Mouse (Mus musculus) lung, postnatal 10 days (tissue): Measurements from ENCODE around the gene Ndufb8.

ENCODE experiments used
- DNase-seq: peaks from one replicate; pipeline ENCODE4 v3.0.0; 2021

Gene Ndufb8

GRCm38 (mm10) chr19:44525551-44526205, 29.6 kb downstream of the Ndufb8 start:
- no peak for DNase-seq

GRCm38 (mm10) chr19:44519152-44519551, 36.1 kb downstream of the Ndufb8 start:
- DNase-seq: peak; percentile 78

DNA sequence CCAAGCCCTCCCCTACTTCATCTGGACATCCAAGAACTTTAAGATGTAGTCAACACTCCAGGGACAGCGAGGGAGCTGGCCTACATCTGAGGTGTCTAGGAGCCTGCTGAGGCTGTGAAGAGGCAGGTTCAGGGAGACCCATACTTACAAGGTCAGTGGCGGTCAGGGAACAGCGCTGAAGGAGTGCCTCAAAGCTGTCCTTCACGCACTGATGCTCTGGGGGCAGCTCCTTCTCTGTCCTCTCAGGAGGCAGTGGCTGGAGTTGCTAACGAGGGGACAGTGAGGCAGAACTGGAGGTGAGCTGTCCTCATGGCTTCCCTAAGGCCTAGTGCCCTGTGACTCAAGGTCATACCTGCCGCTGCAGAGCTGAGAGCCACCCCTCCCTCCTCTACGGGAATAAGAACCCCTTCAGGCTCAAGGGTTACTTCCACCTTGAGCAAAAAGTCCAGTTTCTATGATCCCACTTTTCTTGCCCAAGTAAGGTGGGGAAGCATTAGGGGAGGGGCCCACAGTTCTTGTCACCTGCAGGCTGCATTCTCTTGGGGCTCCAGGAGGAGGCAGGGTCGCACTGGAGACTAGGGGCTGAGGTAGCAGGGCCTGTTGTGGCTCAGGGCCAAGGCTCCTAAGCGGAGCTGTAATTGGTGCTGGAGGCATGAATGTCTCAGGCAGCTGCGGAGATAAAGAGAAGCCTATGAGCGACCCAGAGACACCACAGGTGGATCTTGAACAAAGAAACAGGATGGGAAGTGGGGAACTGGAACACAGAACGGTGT, 37.1 kb downstream of the Ndufb8 start:
- DNase-seq: peak; percentile 46

GRCm38 (mm10) chr19:44515769-44516168, 39.5 kb downstream of the Ndufb8 start:
- no peak for DNase-seq

DNA sequence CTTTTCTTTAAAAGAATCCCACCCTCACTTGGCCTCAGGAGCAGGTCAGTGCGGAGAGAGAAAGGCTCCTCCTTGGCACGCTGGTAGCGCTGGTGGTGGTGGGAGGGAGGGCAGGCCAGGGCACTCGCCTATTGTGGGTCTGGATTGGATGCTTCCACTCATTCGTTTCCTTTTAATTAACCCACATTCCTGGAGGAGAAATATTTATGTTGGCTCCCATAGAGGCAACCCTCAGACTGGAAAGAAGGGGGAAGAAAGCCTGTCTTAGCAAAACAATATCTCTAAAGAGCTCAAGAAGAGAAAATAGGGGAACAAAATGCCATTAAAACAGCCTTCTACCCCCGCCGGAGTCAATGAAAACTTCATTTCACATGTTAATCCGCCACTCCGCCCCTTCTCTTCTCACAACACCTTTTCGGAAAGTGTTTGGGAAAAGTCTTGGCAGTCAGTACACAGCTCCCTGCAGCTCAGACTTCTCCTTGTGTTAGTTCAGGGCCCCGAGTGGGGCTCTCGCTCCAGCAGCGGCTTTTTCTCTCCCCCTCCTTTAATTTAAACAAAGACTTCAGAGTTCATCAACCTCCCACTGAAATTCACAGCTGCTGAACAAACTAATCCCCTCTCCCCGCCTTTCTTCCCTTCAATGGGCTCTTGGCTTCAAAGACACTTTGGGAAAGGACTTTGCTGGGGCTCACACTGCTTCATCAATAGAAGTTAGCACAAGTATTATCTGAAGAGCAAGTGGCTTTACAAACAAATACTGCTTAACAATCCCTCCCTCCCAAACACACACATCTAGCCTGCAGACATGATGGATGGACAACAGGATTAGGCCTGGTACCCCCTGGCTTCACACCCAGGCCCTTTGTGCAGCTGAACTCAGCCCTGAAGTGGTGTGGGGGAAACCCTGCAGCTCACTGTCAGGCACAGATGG, 40.5 kb downstream of the Ndufb8 start:
- peak; percentile 43 for DNase-seq

DNA sequence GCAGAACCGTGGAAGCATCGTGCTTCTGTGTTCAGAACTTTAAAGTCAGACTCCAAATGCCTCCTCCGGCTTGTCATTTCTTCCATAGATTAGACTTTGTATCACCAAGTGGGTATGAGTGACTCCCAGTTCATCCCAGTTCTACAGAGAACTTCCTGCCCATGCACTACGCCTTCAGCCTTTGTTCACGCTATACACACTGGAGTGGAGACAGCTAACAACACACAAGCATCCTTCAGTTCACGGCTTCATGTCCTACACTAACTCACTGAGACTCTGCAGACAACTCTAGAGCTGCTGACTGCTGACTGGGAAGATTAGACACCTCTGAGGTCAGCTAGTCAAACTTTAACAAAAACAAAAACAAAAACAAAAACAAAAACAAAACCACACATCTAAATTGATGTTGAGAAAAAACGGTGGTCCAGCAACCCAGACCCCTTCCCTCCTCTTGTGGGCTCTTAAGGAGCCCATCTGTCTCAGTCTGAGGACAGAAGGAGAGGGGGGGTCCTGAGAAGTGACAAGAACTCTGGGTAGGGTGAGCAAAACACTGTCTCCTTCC, 41.2 kb downstream of the Ndufb8 start:
- no peak for DNase-seq

DNA sequence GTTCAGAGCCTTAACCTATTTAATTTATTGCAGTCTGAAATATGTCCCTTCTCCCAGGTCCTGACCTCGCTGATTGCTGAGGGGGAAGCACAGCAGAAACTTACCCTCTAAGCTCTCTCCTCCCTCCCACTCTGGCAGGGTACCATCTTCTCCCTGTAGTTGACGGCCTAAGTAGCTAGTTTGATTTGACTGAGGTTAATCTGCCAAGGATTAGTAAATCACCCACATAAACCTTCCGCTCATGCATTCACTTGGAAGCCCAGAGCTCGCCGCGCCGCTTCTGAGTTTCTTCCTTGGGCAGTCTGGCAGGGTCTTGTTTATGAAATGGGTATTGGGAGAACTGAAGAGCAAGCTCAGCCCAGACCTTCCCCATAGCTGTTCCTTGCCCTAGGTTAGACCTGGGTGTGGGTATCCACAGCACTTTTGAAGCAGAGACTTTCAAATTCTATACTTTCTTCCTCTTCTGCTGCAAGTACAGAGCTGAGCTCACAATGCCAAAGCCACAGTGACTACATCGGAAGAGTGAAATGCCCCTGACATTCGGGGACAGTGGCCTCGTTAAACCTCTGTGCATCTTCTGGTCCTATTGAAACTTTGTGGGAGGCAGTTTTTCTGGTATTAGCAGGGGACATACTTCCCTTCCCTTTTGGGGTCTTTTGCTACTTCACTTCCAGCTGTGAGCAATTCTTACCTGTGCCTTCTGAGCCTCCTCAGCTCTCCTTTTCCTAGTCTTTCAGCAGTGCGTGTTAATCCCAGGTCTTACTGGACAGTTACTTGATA, 42.0 kb downstream of the Ndufb8 start:
- DNase-seq: no peak

DNA sequence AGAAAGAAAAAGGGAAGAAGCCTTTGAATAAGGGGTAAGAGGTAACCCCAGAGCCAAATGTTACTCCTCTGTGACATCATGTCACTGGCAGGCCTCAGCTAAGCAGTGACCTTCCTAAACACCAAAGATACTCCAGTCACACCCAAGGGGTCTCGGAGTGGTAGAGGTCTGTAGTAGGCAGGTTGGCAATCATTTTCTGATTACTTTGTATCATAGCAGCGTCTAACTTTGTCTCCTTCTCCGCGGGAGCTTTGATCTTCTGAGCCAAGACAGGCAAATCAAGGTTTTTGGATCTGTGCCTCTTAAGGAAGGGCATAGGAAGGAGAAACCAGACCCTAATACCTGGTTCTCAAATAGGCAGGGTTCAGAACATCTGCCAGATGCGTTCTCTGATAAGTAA, 42.6 kb downstream of the Ndufb8 start:
- no peak for DNase-seq

DNA sequence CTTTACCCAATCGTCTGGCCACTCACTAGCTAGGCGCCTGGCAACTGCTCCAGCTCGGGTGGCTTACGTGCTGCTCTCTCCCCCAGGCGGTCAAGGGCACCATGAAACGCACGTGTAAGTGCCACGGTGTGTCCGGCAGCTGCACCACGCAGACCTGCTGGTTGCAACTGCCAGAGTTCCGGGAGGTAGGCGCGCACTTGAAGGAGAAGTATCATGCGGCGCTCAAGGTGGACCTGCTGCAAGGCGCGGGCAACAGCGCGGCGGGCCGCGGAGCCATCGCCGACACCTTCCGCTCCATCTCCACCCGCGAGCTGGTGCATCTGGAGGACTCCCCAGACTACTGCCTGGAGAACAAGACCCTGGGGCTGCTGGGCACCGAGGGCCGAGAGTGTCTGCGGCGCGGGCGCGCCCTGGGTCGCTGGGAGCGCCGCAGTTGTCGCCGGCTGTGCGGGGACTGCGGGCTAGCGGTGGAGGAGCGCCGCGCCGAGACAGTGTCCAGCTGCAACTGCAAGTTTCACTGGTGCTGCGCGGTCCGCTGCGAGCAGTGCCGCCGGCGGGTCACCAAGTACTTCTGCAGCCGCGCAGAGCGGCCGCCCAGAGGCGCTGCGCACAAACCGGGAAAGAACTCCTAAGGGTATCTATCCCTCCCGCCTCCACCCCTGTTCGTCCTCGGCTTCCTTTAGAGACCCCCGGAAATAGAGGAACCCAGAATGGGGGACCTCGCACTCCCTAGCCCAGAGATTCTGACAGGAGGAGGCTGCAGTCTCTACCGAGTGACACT, 43.6 kb downstream of the Ndufb8 start:
- DNase-seq: peak; percentile 41

- no peak for DNase-seq
Measured at GRCm38 (mm10) chr19:44510534-44511175, 44.6 kb downstream of the Ndufb8 start.

GRCm38 (mm10) chr19:44502741-44503140, 52.5 kb downstream of the Ndufb8 start:
- peak; percentile 54 for DNase-seq

GRCm38 (mm10) chr19:44501925-44502324, 53.3 kb downstream of the Ndufb8 start:
- DNase-seq: no peak

DNA sequence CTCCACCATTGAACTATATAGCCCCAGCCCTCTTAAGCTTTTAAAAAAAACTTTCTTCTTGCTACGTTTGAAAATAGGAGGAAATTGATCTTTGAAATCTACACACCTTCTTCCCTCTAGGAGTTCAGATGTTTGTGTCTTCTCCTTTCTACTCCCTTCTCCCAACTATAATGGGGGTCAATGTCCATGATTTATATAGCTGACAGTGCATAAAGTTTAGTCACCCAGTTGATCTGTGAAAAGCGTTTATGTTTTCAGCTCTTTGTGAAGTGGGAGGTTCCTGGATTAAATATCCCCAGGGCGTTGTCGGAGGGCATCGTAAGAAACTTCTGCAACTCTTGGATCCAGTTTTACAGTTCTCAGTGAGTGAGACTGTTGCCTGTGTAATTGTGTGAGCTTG, 55.0 kb downstream of the Ndufb8 start:
- no peak for DNase-seq

DNA sequence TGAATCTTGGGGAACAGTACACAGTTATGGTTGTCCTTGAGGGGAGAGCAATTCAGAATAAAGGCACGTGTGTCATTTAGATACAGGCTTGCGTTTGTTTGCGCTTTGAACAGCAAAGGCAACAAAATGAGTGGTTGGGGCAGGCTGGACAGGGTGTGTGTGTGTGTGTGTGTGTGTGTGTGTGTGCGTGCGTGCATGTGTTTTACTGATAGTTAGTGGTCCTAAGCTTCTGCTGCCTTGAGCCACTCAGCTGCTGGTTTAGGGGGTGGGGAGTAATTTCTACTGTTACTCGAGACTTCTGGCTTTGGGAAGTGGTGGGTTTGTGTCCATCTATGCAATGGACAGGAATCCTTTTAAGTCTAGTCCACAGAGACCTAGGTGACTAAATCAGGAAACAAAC, 56.3 kb downstream of the Ndufb8 start:
- no peak for DNase-seq
